Mouse (Mus musculus): Measurements from ENCODE around the gene Slc43a3. TPM values are rescaled to one million over a fixed set of nuclear protein-coding genes. Genes with fewer than 3 reads are reported as not detected.
"Not testable (repeated sequence)": the region's sequence is repeated elsewhere in the genome, so short reads cannot be mapped to it uniquely, and the experiment has no call there.

The Slc43a3 gene
- total RNA-seq (2021): 10 to 100 TPM; 61.3 to 67.3 TPM
- long read RNA-seq, experiment 1, transcript Slc43a3-201 (13 exons, 2,583 nt): major isoform, 39 of 65 reads
- long read RNA-seq, experiment 1, partial matches to known transcripts: 1 of 65 reads
- long read RNA-seq, experiment 1, other reads (novel, unspliced or antisense): 25 of 65 reads
- long read RNA-seq, experiment 2, transcript Slc43a3-201 (13 exons, 2,583 nt): major isoform, 23 of 52 reads
- long read RNA-seq, experiment 2, partial matches to known transcripts: 10 of 52 reads
- long read RNA-seq, experiment 2, other reads (novel, unspliced or antisense): 19 of 52 reads

GRCm38 (mm10) chr2:84936474-84937429, at the start of gene Slc43a3:
TSS of gene Slc43a3 (plus strand) at chr2:84936579.
- DNase-seq (ENCODE audit: low spot score in 2 of 2): peak; percentile 46 to 74

GRCm38 (mm10) chr2:84886821-84887281, 49.5 kb upstream of the Slc43a3 start:
- no peak for DNase-seq (ENCODE audit: low spot score in 2 of 2)

GRCm38 (mm10) chr2:84887411-84888271, 48.7 kb upstream of the Slc43a3 start:
- DNase-seq (ENCODE audit: low spot score in 2 of 2): peak in 1 of 2 experiments; percentile 27

GRCm38 (mm10) chr2:84888657-84889315, 47.6 kb upstream of the Slc43a3 start:
- DNase-seq (ENCODE audit: low spot score in 2 of 2): peak; percentile 58 to 70

GRCm38 (mm10) chr2:84889316-84890044, 46.9 kb upstream of the Slc43a3 start:
- no peak for DNase-seq (ENCODE audit: low spot score in 2 of 2)

GRCm38 (mm10) chr2:84890045-84890340, 46.4 kb upstream of the Slc43a3 start:
- DNase-seq (ENCODE audit: low spot score in 2 of 2): peak; percentile 76 to 77

GRCm38 (mm10) chr2:84893359-84893758, 43.0 kb upstream of the Slc43a3 start:
- DNase-seq (ENCODE audit: low spot score in 2 of 2): no peak

- DNase-seq (ENCODE audit: low spot score in 2 of 2): no peak
Measured at GRCm38 (mm10) chr2:84895495-84896198, 40.7 kb upstream of the Slc43a3 start.

- not testable (repeated sequence) for DNase-seq (ENCODE audit: low spot score in 2 of 2)
Measured at GRCm38 (mm10) chr2:84896686-84897085, 39.7 kb upstream of the Slc43a3 start.

- no peak for DNase-seq (ENCODE audit: low spot score in 2 of 2)
Measured at GRCm38 (mm10) chr2:84912722-84913121, 23.7 kb upstream of the Slc43a3 start.

- DNase-seq (ENCODE audit: low spot score in 2 of 2): no peak
Measured at GRCm38 (mm10) chr2:84913881-84914280, 22.5 kb upstream of the Slc43a3 start.

- no peak for DNase-seq (ENCODE audit: low spot score in 2 of 2)
Measured at GRCm38 (mm10) chr2:84915330-84915729, 21.0 kb upstream of the Slc43a3 start.

GRCm38 (mm10) chr2:84916548-84917320, 19.6 kb upstream of the Slc43a3 start:
- no peak for DNase-seq (ENCODE audit: low spot score in 2 of 2)

- DNase-seq (ENCODE audit: low spot score in 2 of 2): no peak
Measured at GRCm38 (mm10) chr2:84918188-84918587, 18.2 kb upstream of the Slc43a3 start.

- DNase-seq (ENCODE audit: low spot score in 2 of 2): no peak
Measured at GRCm38 (mm10) chr2:84919601-84920108, 16.7 kb upstream of the Slc43a3 start.

GRCm38 (mm10) chr2:84930186-84930585, 6.2 kb upstream of the Slc43a3 start:
- no peak for DNase-seq (ENCODE audit: low spot score in 2 of 2)

GRCm38 (mm10) chr2:84933992-84934648, 2.3 kb upstream of the Slc43a3 start:
- no peak for DNase-seq (ENCODE audit: low spot score in 2 of 2)

GRCm38 (mm10) chr2:84934649-84935007, 1.8 kb upstream of the Slc43a3 start:
- DNase-seq (ENCODE audit: low spot score in 2 of 2): no peak
